Mouse (Mus musculus) adrenal gland, adult 18-20 months (tissue): ENCODE data around the gene Prrc2a. TPM values are rescaled to one million over a fixed set of nuclear protein-coding genes. Genes with fewer than 3 reads are reported as not detected.

Experiments
- DNase-seq, 2 experiments: peaks; one replicate each; pipeline ENCODE4 v3.0.0; 2021 to 2022; ENCODE audit warnings: low spot score in 2 of 2
- microRNA-seq, 2 experiments: library from miRNA; unstranded; fragments of <30 nt; microRNA quantifications; one replicate each; pipeline ENCODE4 v1.2.0; 2021; ENCODE audit warnings: borderline number of aligned reads in 2 of 2
- total RNA-seq, 2 experiments: library from RNA; stranded (reverse); gene quantifications; 1 replicate in 1 of 2; 2 replicates in 1 of 2; pipeline ENCODE4 v1.2.3; 2021

Prrc2a gene
- total RNA-seq, 2 experiments from 2014 or later: 214 to 251 TPM

GRCm38 (mm10) chr17:35106522-35106921, 58.2 kb downstream of the Prrc2a start:
- DNase-seq: no peak

GRCm38 (mm10) chr17:35105740-35106389, 58.8 kb downstream of the Prrc2a start:
- no peak for DNase-seq

GRCm38 (mm10) chr17:35104754-35105153, 59.9 kb downstream of the Prrc2a start:
- DNase-seq: no peak

GRCm38 (mm10) chr17:35104079-35104478, 60.6 kb downstream of the Prrc2a start:
- DNase-seq: no peak

DNA sequence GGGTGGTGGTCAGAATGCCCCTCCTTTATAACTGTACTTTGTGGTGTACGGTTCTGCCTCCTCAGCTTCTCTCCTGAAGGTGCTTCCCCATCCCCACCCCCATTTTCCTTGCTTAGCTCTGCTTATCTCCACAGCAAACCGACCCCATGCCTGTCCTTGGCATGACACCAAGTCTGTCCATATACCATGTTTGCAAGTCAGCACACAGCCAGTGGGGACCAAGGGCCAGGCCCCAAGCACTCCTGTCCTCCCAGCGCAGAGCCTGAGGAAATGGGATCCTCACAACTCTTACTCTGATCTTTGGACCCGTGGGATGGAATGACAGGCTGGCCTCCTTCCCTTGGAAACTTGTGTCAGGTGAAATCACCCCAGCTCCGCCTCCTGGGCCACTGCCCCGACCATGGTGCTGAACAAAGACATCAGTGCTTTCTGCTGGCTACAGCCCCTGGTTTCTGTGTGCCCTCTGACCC, 61.4 kb downstream of the Prrc2a start:
- DNase-seq: no peak

GRCm38 (mm10) chr17:35102299-35102698, 62.4 kb downstream of the Prrc2a start:
- DNase-seq: no peak

GRCm38 (mm10) chr17:35101161-35101560, 63.5 kb downstream of the Prrc2a start:
- DNase-seq: no peak

DNA sequence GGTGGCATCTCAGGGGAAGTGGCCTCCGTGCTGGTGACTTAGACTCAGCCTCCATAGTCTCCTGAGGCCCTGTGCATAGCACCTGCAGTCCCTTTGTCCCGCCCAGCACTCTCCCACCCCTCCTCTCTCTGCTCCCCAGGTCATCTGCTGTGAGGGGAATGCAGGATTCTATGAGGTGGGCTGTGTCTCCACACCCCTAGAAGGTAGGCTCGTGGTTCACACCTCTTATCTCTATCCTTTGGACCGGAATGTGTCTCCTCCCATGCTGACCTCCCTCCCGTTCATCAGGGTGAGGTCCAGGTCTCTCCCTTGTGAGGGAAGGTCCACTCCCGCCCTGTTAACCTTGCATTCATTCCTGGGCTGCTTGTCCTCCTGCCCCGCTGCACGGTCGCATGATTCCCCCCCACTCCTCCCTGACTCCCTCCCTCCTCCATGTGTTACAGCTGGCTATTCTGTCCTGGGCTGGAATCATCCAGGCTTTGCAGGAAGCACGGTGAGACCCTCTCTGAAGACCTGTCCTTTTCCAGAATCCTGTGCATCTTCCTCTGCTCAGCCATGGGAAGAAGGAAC, 64.4 kb downstream of the Prrc2a start:
- no peak for DNase-seq

Small RNA genes lying within 50 kb of the gene (microRNA-seq; reads per million reads assigned to microRNA genes)
- gene Mir6973a (0 reads per million in 2 experiments), gene Mir6974 (0 reads per million in 2 experiments)

Other genes with a start within 250 kb of the Prrc2a start
- 10 to 100 TPM; 22.5 to 24.3 TPM for gene Neu1, start 233.6 kb downstream of the Prrc2a start, total RNA-seq
- gene Hspa1b, start 205.7 kb downstream of the Prrc2a start, total RNA-seq: 100 to 1,000 TPM; 635 to 643 TPM
- gene Gm20481, start 195.0 kb downstream of the Prrc2a start, total RNA-seq: under 1 TPM in 1 of 2 experiments, not detected in 1; 0.60 TPM
- gene Hspa1a, start 192.7 kb downstream of the Prrc2a start, total RNA-seq: 100 to 1,000 TPM; 195 to 256 TPM
- under 1 TPM; 0.30 to 0.58 TPM for gene Hspa1l, start 192.2 kb downstream of the Prrc2a start, total RNA-seq
- 10 to 100 TPM; 31.9 to 34.5 TPM for gene Lsm2, start 183.0 kb downstream of the Prrc2a start, total RNA-seq
- gene Vars, start 163.9 kb downstream of the Prrc2a start, total RNA-seq: 10 to 100 TPM; 49.8 to 64.8 TPM
- gene Vwa7, start 148.3 kb downstream of the Prrc2a start, total RNA-seq: under 1 TPM; 0.50 to 0.61 TPM
- under 1 TPM in 1 of 2 experiments, not detected in 1; 0.51 TPM for gene Sapcd1, start 136.9 kb downstream of the Prrc2a start, total RNA-seq
- gene Msh5, start 118.2 kb downstream of the Prrc2a start, total RNA-seq: 1 to 10 TPM; 1.1 to 1.3 TPM
- 10 to 100 TPM; 71.9 to 92.9 TPM for gene Clic1, start 114.9 kb downstream of the Prrc2a start, total RNA-seq
- gene Ddah2, start 105.9 kb downstream of the Prrc2a start, total RNA-seq: 10 to 100 TPM in 1 of 2 experiments, 1 to 10 TPM in 1; 9.1 to 17.0 TPM
- gene Ly6g6c, start 99.5 kb downstream of the Prrc2a start, total RNA-seq: not detected
- gene Mpig6b, start 98.7 kb downstream of the Prrc2a start, total RNA-seq: under 1 TPM; 0.13 to 0.22 TPM
- gene Ly6g6e, start 88.0 kb downstream of the Prrc2a start, total RNA-seq: not detected
- gene Ly6g6d, start 86.8 kb downstream of the Prrc2a start, total RNA-seq: not detected
- gene Ly6g6f, start 79.3 kb downstream of the Prrc2a start, total RNA-seq: not detected
- gene Abhd16a, start 75.6 kb downstream of the Prrc2a start, total RNA-seq: 10 to 100 TPM; 75.0 to 88.2 TPM
- gene Ly6g5c, start 56.6 kb downstream of the Prrc2a start, total RNA-seq: not detected
- gene Ly6g5b, start 49.5 kb downstream of the Prrc2a start, total RNA-seq: under 1 TPM; 0.33 to 0.67 TPM
- 10 to 100 TPM; 14.8 to 16.2 TPM for gene Gpank1, start 43.4 kb downstream of the Prrc2a start, total RNA-seq
- 100 to 1,000 TPM; 192 to 217 TPM for gene Csnk2b, start 42.8 kb downstream of the Prrc2a start, total RNA-seq
- 10 to 100 TPM; 28.8 to 34.6 TPM for gene D17H6S53E, start 38.5 kb downstream of the Prrc2a start, total RNA-seq
- not detected for gene Apom, start 32.8 kb downstream of the Prrc2a start, total RNA-seq
- 100 to 1,000 TPM; 307 to 394 TPM for gene Bag6, start 29.7 kb downstream of the Prrc2a start, total RNA-seq
- gene Aif1, start 11.2 kb upstream of the Prrc2a start, total RNA-seq: 10 to 100 TPM in 1 of 2 experiments, 1 to 10 TPM in 1; 6.1 to 11.2 TPM
- 1 to 10 TPM; 3.5 to 4.1 TPM for gene Lst1, start 23.5 kb upstream of the Prrc2a start, total RNA-seq
- 1 to 10 TPM; 2.0 to 6.5 TPM for gene Ltb, start 29.5 kb upstream of the Prrc2a start, total RNA-seq
- under 1 TPM; 0.36 to 0.83 TPM for gene Tnf, start 37.1 kb upstream of the Prrc2a start, total RNA-seq
- not detected for gene Lta, start 40.5 kb upstream of the Prrc2a start, total RNA-seq
- gene Gm16181, start 55.9 kb upstream of the Prrc2a start, total RNA-seq: not detected
- gene Atp6v1g2, start 68.8 kb upstream of the Prrc2a start, total RNA-seq: 1 to 10 TPM; 4.7 to 5.3 TPM
- 10 to 100 TPM; 12.4 to 15.3 TPM for gene Nfkbil1, start 70.9 kb upstream of the Prrc2a start, total RNA-seq
- gene Ddx39b, start 76.8 kb upstream of the Prrc2a start, total RNA-seq: 100 to 1,000 TPM; 195 to 213 TPM
- gene H2-D1, start 97.8 kb upstream of the Prrc2a start, total RNA-seq: 100 to 1,000 TPM; 219 to 653 TPM
- 10 to 100 TPM in 1 of 2 experiments, 1 to 10 TPM in 1; 3.7 to 11.4 TPM for gene H2-Q1, start 155.5 kb upstream of the Prrc2a start, total RNA-seq
- gene H2-Q2, start 177.3 kb upstream of the Prrc2a start, total RNA-seq: 1 to 10 TPM; 2.3 to 5.4 TPM
- 10 to 100 TPM; 28.3 to 79.1 TPM for gene H2-Q4, start 214.7 kb upstream of the Prrc2a start, total RNA-seq